Mouse (Mus musculus) heart, postnatal 14 days (tissue): ENCODE measurements at regions not wholly inside any gene's neighbourhood (a gene's known extent, or its start where the extent isn't known, plus 50 kb on each side); places are given as distances from the start of the nearest gene placed in this dataset.
A peak's percentile ranks its signal among the peaks of the same experiment; 100 is the strongest.

Source experiments
- DNase-seq, 2 experiments: peaks; one replicate each; pipeline ENCODE4 v3.0.0; 2021 to 2022
- intact Hi-C: fragments of 180-260 bp; cut with DNase I; formaldehyde crosslinking; loops from one replicate; pipeline ENCODE4 v1.15.1; 2025

DNA sequence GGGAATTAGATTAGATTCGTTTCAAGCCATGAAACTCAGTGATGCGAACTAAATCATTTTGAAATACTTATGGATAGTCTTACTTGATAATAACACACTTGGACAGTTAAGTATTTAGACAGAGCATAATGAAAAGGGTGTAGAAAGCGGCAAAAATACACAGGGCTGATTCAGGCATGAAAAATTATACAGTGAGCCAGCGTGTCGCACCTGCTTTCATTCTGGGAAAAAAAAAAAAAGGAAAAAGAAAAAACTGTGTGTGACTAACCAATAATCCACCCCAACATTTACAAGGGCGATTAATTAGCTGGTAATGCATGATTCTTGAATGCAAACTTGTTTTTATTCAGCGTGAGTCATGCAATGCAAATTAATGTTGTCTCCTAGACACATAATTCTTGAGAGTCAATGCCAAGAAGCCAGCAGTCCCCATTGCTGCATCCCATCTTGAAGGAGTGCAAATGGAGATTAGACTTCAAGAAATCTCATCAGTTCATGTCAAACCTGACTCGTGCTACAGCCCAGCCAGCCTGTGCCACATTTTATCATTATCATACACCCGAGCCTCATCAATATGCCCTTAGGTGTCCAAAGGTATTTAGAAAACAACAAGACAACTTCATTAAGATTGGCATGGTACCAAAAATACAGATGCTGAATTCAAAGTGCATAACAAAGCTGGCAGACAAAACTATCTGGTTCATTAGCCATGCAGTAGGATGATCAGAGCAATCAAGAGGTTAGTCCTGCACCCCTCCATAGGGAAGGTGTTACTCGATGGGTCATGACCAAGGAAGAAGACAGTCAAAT lies 714.9 kb downstream of the Efnb2 start:
- intact Hi-C loops, result no loop called here
- DNase-seq, result no peak

DNA sequence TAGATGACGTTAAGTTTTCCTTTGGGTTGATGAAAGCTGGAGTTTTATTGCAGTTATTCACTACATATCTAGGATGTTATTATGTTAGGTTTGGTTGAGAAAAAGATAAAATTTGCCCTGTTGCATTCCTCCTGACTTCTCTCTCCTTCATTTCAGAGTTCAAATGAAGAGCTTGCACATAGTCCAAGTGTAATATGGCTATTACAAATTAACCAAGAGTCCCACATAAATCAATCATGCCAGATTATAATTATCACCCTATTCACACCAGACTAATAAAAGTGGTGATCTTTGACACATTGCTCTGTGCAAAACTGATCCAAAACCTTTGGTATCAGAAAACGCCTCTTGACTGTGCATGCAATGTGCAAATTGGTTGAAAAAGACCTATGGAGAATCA lies 724.4 kb downstream of the Efnb2 start:
- intact Hi-C loops, result no loop called here

DNA sequence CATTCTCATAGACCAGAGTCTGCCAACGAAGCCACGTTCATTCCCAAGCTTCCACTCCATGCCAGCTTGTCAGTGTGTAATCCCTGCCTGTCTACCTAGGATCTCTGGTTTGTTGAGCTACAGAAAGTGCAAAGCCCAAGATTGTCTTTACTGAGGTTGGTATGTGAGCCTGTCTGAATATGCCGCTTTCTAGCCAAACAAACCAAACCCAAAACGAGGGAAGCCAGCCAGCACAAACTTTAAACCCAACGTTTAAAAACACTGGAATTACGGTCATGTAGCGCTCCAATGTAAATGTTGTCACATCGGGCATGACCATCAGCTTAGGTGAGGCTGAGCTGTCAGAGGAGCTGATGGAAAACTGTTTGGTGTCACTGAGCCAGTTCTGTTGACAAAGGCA lies 741.6 kb downstream of the Efnb2 start:
- intact Hi-C loops, result no loop called here
- no peak for DNase-seq

More for the DNA sequence above, 724.4 kb downstream of the Efnb2 start:
- DNase-seq, result no peak

DNA sequence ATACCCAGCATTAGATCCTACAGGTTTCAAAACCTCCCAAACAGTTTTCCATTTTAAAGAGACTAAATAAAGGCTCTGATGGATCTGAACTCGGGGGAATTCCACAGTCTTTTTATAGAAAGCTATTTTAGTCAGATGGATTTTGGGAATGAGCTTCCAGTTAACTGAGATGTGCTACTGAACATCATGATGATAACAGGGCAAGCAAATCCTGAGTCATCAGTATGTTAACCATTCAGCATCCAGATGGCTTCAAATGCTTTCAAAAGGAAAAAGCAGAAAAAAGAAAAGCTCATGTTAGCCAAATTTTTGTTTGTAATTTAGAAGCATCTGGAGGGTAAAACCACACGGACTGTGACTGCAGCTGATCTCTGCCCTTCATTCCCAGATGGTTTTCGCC lies 766.7 kb downstream of the Efnb2 start:
- DNase-seq, result no peak
- intact Hi-C loops, result no loop called here

DNA sequence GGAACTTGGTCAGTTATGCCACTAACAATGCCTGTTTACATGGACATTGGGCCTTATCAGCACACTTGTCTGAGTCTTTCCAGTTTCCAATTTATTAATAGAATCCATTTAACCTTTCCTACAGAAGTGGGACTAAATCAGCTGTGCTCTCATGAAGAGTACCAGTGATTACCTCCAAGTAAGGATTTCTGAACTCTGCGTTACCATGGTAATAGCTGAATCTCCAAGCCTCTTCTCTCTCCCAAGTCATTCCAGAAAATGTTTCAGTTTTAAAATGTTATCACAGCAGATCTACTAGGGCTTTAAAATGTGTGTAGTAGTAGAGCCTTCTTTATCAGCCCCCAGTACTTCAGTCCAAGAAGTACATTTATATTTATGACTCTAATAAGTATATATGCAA lies 807.9 kb downstream of the Efnb2 start:
- intact Hi-C loops, result no loop called here
- no peak for DNase-seq

DNA sequence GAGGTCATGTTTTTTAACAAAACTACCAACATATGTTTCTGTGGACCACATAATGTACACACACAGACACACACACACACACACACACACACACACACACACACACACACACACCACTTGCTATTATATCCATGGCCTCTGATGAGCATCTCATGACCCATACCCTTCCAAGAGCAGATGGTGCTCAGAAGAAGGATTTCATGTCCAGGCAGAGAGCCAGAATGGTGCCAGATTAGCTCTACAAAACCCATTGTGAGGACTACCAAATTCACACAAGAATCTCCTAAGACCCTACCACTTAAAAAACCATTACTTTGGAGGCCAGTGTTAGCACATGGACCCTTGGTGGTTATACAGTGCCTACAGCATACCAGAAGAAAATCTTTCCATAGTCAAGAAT lies 810.5 kb downstream of the Efnb2 start:
- DNase-seq, result no peak
- intact Hi-C loops, result no loop called here

DNA sequence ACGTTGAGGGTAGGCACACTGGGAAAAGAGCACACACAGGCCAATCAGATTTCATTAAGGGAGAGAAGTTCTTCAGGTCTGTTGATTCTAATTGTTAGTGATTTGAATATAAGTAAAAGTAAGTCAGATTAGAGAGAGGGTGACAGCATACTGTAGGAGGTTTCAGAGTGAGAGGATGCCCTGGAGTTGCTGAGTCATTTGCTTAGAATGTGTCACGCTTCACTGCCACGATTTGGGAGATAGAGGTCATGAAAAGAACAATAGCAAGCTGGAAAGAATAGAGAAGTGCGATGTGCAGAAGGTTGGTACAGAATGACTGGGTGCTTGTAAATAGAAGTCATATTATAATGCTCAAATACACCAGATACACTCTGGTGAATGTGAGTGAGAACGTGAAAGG lies 829.1 kb downstream of the Efnb2 start:
- intact Hi-C loops, result no loop called here
- no peak for DNase-seq

DNA sequence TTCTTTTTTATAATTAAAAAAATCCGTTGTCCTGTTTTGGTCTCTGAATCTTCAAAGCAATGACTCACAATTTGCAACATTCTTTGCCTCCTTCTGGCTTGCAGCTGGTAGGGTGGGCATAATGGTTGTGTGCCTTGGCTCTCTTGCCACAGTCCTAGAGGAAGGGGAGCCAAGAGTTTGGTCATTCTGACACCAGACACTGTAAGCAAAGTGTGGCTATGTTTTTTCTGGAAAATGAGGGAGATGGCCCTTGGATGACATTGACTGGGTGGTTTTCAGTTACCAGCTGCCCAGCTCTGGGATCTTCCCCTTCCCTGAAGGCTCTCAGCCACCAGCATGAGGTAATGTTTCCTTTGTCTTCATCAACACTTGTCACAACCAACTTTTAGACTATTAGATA lies 833.2 kb downstream of the Efnb2 start:
- intact Hi-C loops, result no loop called here
- no peak for DNase-seq

DNA sequence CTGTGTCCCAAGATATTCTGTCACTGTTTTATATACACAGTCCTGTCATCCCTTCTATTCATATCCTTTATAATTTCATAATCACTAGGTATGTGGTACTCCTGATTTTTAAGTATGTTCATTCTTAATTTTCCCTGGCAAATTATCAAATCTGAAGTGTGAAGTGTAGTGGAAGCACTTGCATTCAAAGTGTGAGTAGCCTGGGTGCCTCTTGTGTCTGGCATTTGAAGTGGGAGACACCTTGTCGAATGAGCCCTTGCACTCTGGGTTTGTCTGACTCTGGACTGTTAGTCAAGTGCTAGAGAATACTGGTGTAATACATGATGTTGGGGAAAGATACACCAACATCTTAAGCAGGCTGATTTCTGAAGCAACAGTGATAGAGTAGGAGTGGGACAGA lies 852.6 kb downstream of the Efnb2 start:
- intact Hi-C loops, result no loop called here

DNA sequence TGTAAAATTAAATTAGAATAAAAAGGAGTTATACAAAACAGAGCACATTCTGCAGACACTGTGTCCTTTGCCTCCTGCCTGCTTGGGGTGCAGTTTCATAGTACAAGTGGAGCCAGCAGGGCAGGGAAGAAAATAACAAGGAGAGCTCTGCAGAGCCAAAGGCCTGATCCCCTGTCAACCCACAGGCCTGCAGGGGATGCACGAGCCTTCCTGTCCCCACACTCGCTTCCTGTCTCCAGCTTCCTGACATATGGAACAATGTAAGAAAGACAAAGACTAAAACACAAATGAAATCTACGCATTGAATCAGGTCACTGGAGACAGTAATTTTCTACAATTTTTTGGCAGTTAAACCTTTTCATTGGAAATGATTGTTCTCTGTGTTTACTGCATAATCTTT lies 861.8 kb downstream of the Efnb2 start:
- intact Hi-C loops, result loop anchor here (5.0 kb wide), 1 partner anchor 858 kb away; no protein-coding TSS in a partner anchor
- DNase-seq, result peak in 1 of 2 experiments; percentile 7

More for the DNA sequence above, 852.6 kb downstream of the Efnb2 start:
- DNase-seq, result no peak

DNA sequence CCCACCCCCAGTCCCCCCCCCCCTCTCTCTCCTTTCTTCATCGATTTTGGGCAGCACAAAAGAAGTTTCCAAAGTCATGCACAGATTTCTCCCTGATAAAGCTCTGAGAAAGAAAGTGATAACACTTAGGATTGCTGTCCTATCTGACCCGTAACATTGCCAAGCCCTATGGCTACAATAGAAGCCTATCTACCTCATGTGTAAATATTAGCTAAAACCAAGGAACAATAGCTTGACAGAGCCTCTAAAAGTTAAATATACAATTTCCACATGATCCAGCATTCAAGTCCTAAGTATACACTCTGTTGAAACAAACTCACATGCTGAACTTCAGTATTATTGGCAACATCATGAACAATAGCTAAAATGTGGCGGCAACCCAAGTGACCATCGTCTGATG lies 864.9 kb downstream of the Efnb2 start:
- no peak for DNase-seq
- intact Hi-C loops, result loop anchor here (5.0 kb wide), 1 partner anchor 861 kb away; no protein-coding TSS in a partner anchor

DNA sequence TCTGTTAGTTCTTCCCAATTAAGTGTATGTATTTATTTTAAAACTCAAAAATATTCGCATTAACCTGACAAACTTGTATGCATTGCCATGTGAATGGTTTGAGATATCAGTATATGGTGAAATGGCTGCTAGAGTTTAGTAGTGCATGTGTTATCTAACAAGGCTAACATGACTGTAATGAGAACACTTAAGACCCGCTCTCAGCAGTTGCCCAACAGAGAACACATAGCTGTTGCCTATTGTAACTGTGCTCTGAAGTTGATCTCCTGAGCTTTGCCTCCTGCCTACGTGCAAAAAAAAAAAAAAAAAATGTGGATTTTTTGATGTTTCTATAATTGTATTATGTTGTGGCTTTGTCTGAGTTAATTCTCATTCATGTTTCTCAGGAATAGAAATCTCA lies 897.2 kb downstream of the Efnb2 start:
- intact Hi-C loops, result no loop called here
- no peak for DNase-seq

DNA sequence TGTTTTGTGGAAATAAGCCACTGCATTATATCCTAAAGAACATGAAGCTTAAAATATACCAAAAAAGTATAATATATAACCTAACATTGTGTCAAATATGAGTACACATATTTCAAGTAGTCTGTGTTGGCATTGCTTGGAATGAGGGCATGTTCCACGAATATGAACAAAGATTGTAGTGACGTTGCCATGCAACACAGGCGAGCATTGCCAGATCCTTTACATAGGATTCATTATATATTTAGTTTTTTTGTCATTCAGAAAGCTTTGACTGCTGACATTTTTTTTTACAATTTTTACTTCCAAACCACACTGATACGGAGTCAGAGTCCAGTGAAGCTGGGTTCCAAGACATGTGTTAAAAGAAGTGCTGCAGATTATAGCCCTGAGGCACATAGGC lies 900.1 kb downstream of the Efnb2 start:
- no peak for DNase-seq
- intact Hi-C loops, result no loop called here

DNA sequence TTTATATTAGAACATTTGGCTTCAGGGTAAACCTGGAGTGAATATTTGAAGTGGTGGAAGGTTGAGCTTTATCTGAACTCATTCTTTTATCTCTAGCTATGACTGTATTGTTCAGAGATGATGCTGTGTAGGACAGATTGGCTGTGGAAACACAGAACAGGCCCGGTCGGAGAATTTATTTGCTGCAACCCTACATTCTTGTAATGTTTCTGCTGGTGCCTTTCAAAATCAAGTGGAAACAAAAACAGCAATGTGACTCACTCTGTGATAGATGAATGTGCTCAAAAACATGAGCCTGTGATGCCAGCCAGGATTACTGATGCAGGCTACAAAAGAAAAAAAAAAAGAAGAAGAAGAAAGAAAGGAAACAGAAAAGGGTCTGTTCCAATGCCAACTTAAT lies 928.3 kb downstream of the Efnb2 start:
- intact Hi-C loops, result no loop called here
- DNase-seq, result no peak

DNA sequence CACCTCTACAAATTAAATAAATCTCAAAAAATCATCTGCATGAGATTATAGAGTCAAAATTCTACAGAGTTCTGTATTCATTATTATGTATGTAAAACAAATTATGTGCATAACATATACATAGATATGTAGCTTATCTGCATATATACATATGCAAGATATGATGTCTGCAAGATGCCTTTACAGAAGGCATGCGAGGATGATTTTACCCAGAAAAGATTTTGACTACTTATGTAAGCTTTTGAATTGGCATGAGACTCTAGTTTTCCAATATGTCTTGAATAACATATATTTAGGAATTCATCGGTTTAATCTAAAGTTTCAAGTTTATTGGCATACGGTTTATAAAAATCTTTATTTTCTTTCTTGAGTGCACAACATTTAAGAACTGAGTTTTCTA lies 939.2 kb downstream of the Efnb2 start:
- intact Hi-C loops, result no loop called here
- no peak for DNase-seq

DNA sequence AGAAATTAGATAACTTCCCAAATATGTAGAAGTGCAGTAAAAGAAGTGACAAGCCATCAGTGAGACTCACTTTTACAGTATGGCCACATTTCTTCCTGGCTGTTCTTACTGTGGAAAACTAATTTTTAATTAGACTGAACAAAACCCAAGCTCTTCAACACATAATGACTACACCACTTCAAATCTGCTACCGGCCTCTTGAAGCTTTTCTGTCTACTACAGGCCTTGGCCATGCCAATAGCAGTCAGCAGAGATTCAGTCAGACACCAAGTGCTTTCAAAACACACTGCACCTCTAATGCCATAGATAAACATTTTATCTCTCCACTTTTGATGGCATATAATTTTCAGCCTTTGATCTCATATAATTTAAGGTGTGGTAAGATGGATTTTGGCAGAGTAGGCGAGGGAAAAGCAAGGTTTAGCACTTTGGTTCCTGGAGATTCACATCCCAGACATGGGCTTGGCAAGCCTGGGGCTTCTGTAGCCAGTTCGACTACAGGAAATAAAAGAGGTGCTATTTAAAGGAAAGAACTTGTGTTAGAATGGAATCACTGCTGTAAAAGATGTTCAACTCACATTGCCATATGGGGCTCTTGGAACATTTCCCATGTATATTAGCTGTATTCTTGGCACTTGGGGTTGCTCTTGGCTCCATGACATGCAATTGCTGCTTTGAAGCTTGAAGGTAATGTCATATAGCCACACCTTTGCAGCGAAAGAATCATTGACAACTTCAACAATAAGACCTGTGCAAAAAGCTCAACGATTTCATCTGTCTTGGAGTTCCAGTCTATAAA lies 941.9 kb downstream of the Efnb2 start:
- intact Hi-C loops, result no loop called here
- DNase-seq, result no peak

DNA sequence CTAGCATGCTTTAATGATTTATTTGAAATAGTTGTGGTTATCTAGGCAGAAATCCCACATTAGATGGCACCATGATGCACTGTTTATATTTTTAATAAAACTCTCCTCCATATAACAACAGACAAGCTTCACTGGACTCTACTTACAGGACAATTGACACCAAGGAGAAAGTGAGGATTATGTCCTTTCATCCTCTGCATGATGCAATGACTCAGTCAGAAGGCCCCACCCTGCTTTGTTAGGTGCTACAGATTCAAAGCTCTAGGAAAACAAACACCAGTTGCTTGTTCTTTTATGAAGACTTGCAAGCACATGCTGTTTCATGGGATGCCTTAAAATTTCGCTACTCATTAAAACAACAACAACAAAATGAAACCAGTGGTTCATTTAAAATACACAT lies 950.3 kb downstream of the Efnb2 start:
- no peak for DNase-seq
- intact Hi-C loops, result no loop called here

DNA sequence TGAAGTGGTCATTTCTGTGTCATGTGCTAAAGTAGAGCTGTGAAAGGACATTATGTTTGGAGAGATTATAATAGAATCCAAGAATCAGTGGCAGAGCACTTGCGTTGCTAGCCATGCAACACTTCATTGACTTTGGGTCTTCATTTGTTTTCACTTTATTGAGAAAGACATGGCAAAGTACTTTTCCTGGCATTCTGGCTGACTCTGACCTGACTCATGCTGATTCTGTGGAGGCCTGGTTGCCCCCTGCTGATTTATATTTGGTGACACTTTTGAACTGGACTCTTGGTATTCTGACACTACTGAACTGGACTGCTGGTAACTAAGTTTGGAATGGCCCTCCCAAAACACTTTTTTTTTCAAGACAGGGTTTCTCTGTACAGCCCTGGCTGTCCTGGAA lies 951.6 kb downstream of the Efnb2 start:
- no peak for DNase-seq
- intact Hi-C loops, result no loop called here

DNA sequence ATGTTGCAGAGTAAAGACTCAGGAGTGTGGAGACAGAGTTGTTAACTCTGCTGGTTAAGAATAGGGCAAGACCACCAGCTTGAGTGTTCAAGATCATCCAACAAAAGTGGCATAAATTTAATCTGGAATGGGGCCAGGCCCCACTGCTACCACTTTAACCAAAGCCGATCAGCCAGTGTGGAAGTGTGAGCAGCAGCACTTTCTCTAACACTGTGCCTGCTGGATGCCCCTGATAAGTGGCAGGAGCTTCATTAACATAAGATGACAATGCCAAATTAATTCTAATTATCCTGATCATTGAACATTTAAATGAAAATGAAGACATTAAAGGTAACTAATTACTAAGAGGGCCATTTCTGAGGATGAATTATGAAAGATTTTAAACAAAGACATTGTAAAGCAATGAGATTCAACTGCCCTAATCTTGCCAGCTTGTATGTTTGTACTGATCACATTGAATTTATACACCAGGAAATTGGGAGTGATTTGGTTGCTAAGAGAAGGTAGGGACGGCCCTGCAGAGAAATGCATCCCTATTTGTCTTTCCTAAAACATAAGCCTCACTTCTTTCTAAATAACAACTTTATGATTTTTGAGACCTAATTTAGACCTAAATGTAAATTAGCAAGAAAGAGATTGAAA lies 969.6 kb downstream of the Efnb2 start:
- no peak for DNase-seq
- intact Hi-C loops, result no loop called here

DNA sequence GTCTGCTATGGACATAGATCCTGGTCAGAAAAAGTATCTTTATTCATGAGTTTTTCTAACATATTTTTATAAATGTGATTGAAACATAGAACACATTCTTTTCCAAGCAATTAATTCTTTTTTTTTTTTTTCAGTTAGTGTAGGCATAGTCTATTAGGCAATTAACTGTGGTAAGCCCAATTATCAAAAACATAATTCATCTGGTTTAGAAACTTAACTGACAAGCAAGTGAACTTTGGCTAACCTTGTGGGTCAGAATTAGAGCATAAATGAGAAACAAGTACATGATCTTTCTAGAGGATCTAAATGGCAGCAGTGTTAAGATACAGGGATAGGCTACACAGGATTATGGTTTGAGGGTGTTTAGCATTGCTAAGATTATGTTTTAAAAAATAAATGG lies 1007.2 kb downstream of the Efnb2 start:
- intact Hi-C loops, result no loop called here
- DNase-seq, result no peak
